20 mouse cellular contexts compared by ENCODE assay signal in the genomic region with DNA sequence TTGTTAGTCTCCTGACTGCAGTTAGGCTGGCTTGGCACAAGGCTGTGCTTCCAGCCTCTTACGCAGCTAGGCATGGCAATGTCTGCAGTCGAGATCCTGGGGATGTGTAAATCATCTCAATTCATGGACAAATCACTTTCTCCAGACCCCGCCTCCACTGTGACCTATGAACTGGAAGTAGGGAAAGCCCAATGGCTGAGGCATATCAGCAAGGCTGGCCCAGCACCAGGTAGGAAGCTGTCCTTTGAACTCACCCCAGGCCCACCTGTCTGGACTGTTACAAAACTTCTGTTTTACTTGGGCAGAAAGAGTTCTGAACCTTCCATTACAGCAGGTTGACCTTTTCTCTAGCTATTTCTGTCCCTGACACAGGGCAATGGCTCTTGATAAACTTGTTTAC.
DNase-seq lines count a peak whose midpoint lies in the region; ATAC-seq and TF ChIP-seq lines count a peak whose summit lies in the region.
"Had no signal": no experiment of that assay in that cellular context is flagged by ENCODE, and none has a peak within 500 bp of the region (broad histone marks: within the 10 kb centered on the region; RNA-seq: fewer than 3 reads in every experiment).

No protein-coding gene starts in this region.

- no peak overlapping the region for H3K27ac ChIP-seq in kidney, adult 2 months (ENCODE audit: insufficient read depth, low read depth, low read length)
- no peak overlapping the region for H3K27ac ChIP-seq in kidney, embryonic 16.5 days (ENCODE audit: low read length)
- no peak overlapping the region for H3K27ac ChIP-seq in liver, embryonic 12.5 days
- H3K27ac ChIP-seq in midbrain, embryonic 10.5 days (replicated peaks) = no peak overlapping the region
- H3K27ac ChIP-seq: embryonic facial prominence, embryonic 13.5 days; heart, embryonic 15.5 days; limb, embryonic 13.5 days; midbrain, embryonic 15.5 days had no signal

- TF ChIP-seq CTCF in kidney, adult 2 months (conservative IDR thresholded peaks at IDR 0.05; ENCODE audit: insufficient read depth, insufficient read length, low read depth, low read length) = no peak

- no peaks in the 10 kb centered on the region for H3K36me3 ChIP-seq in kidney, adult 2 months (ENCODE audit: control insufficient read depth, insufficient read depth, low read length)
- no peaks in the 10 kb centered on the region for H3K36me3 ChIP-seq in kidney, embryonic 16.5 days (ENCODE audit: insufficient read depth, low read length)
- H3K36me3 ChIP-seq in liver, embryonic 12.5 days = no peaks in the 10 kb centered on the region
- peaks cover 58% of the 10 kb centered on the region for H3K36me3 ChIP-seq in midbrain, embryonic 10.5 days
- H3K36me3 ChIP-seq: midbrain, embryonic 15.5 days had no signal

- peak; percentile 3 for DNase-seq in kidney, adult 2 months
- DNase-seq in adrenal gland, postnatal 10 days = peak; percentile 76
- no peak for DNase-seq in ovary, postnatal 14 days (ENCODE audit: low spot score)
- no peak for DNase-seq in embryo, embryonic 11 days
- DNase-seq in midbrain, embryonic 10.5 days (ENCODE audit: low spot score) = no peak
- DNase-seq: cerebellum, adult 2 months; forebrain, postnatal 0 days; heart, adult 18-20 months; kidney, postnatal 14 days; right cerebral cortex, adult 18-20 months; thymus, postnatal 14 days had no signal

- WGBS in kidney, adult 2 months = 72% methylated on average over 3 of the region's 3 CpGs
- 66% methylated on average over 3 of the region's 3 CpGs for WGBS in kidney, embryonic 16.5 days
- 53% methylated on average over 3 of the region's 3 CpGs for WGBS in liver, embryonic 12.5 days (ENCODE audit: insufficient replicate concordance)
- 85% methylated on average over 3 of the region's 3 CpGs for WGBS in midbrain, embryonic 10.5 days

- ATAC-seq in kidney, embryonic 16.5 days (ENCODE audit: low FRiP score, low TSS enrichment) = no peak
- peak; percentile 65 for ATAC-seq in liver, embryonic 12.5 days
- ATAC-seq: activated CD4-positive, CD25-positive, alpha-beta regulatory T cell, adult 4 months; forebrain, postnatal 0 days; lung, postnatal 0 days; midbrain, embryonic 15.5 days; Patski had no signal

- no peaks in the 10 kb centered on the region for H3K4me1 ChIP-seq in kidney, adult 2 months (ENCODE audit: control insufficient read depth, insufficient read depth, low read length)
- H3K4me1 ChIP-seq in kidney, embryonic 16.5 days (ENCODE audit: insufficient read depth, low read length) = no peaks in the 10 kb centered on the region
- H3K4me1 ChIP-seq in liver, embryonic 12.5 days = peaks cover 5% of the 10 kb centered on the region; the same call in 1 of the 2 replicates
- H3K4me1 ChIP-seq in midbrain, embryonic 10.5 days = peaks cover 13% of the 10 kb centered on the region
- H3K4me1 ChIP-seq: midbrain, embryonic 15.5 days had no signal

- H3K9me3 ChIP-seq in kidney, embryonic 16.5 days (ENCODE audit: low read length) = no peaks in the 10 kb centered on the region
- H3K9me3 ChIP-seq in liver, embryonic 12.5 days (replicated peaks) = no peaks in the 10 kb centered on the region
- no peaks in the 10 kb centered on the region for H3K9me3 ChIP-seq in midbrain, embryonic 10.5 days (replicated peaks)
- H3K9me3 ChIP-seq: embryonic facial prominence, embryonic 13.5 days; heart, embryonic 15.5 days; limb, embryonic 13.5 days; midbrain, embryonic 15.5 days had no signal

- no peak overlapping the region for H3K4me2 ChIP-seq in kidney, embryonic 16.5 days (replicated peaks; ENCODE audit: low read depth, low read length)
- H3K4me2 ChIP-seq in liver, embryonic 12.5 days = no peak overlapping the region
- H3K4me2 ChIP-seq: embryonic facial prominence, embryonic 13.5 days; heart, embryonic 15.5 days; limb, embryonic 13.5 days; midbrain, embryonic 15.5 days had no signal

- no peak for TF ChIP-seq POLR2A in kidney, adult 2 months (IDR thresholded peaks at IDR 0.05; ENCODE audit: low read depth, low read length)

- H3K4me3 ChIP-seq in kidney, adult 2 months (ENCODE audit: insufficient read depth, low read depth, low read length) = no peak overlapping the region
- H3K4me3 ChIP-seq in kidney, embryonic 16.5 days (ENCODE audit: low read length) = no peak overlapping the region
- H3K4me3 ChIP-seq in liver, embryonic 12.5 days = no peak overlapping the region
- no peak overlapping the region for H3K4me3 ChIP-seq in midbrain, embryonic 10.5 days
- H3K4me3 ChIP-seq: embryonic facial prominence, embryonic 13.5 days; heart, embryonic 15.5 days; limb, embryonic 13.5 days; midbrain, embryonic 15.5 days had no signal

- no peaks in the 10 kb centered on the region for H3K27me3 ChIP-seq in kidney, adult 2 months (replicated peaks; ENCODE audit: control insufficient read depth, insufficient read depth, low read length)
- no peaks in the 10 kb centered on the region for H3K27me3 ChIP-seq in kidney, embryonic 16.5 days (ENCODE audit: insufficient read depth, low read length)
- H3K27me3 ChIP-seq in liver, embryonic 12.5 days (replicated peaks) = no peaks in the 10 kb centered on the region
- H3K27me3 ChIP-seq in midbrain, embryonic 10.5 days (ENCODE audit: low read depth, poor library complexity, severe bottlenecking) = no peaks in the 10 kb centered on the region
- H3K27me3 ChIP-seq: embryonic facial prominence, embryonic 13.5 days; heart, embryonic 15.5 days; limb, embryonic 13.5 days; midbrain, embryonic 15.5 days had no signal

- H3K9ac ChIP-seq in kidney, embryonic 16.5 days (replicated peaks; ENCODE audit: low read length) = no peak overlapping the region
- no peak overlapping the region for H3K9ac ChIP-seq in liver, embryonic 12.5 days
- H3K9ac ChIP-seq: embryonic facial prominence, embryonic 13.5 days; forebrain, postnatal 0 days; heart, embryonic 15.5 days; limb, embryonic 13.5 days; midbrain, embryonic 15.5 days had no signal

Comparison
In these comparisons a context has a peak if more than half of its experiments do, and no peak if none do; other contexts are left out.
1. DNase-seq: peak in kidney, adult 2 months (single experiment) and adrenal gland, postnatal 10 days (single experiment); none in ovary, postnatal 14 days (single experiment), embryo, embryonic 11 days (single experiment) and midbrain, embryonic 10.5 days (single experiment).